Mouse (Mus musculus): Measurements from ENCODE around the gene Fam131a. TPM values are rescaled to one million over a fixed set of nuclear protein-coding genes. Genes with fewer than 3 reads are reported as not detected.

The Fam131a gene
- total RNA-seq, 1 experiment = 1.9 TPM

- TF ChIP-seq MAFK (IDR thresholded peaks at IDR 0.05; ENCODE audit: insufficient read depth, low read depth, low read length) (no peak), ZC3H11A (IDR thresholded peaks at IDR 0.05; ENCODE audit: borderline replicate concordance, low read depth, low read length) (no peak), HCFC1 (IDR thresholded peaks at IDR 0.05; ENCODE audit: borderline replicate concordance, insufficient read depth, low read length) (no peak)
- DNase-seq (ENCODE audit: low read depth, low spot score) = no peak
- H3K4me3 ChIP-seq (ENCODE audit: insufficient read depth in 1 of 2, low read depth in 1 of 2, low read length in 2 of 2, poor library complexity in 1 of 2, severe bottlenecking in 1 of 2) = peak within 1 kb of the TSS; percentile 85 to 87
- no peak within 1 kb of the TSS for H3K27ac ChIP-seq (ENCODE audit: insufficient read depth, low read depth, low read length, poor library complexity, severe bottlenecking)
- in situ Hi-C loops (cut with MboI; ENCODE audit: low sequenced_read_pairs in 2 of 2, unreplicated experiment in 2 of 2) = no loop called here
- H3K4me1 ChIP-seq (ENCODE audit: control insufficient read depth in 2 of 2, insufficient read depth in 2 of 2, low read length in 2 of 2, poor library complexity in 1 of 2) = peaks cover 5 to 16% of the 10 kb centered on the region in 2 experiments; a peak in 2 of 4 replicates
- H3K9me3 ChIP-seq (ENCODE audit: control insufficient read depth, insufficient read depth, low read depth, low read length) = no peaks in the 10 kb centered on the region
- H3K9ac ChIP-seq (ENCODE audit: insufficient read depth, low read depth, low read length, poor library complexity, severe bottlenecking) = no peak within 1 kb of the TSS
- no peaks in the 10 kb centered on the region; the same call in 1 of the 2 replicates for H3K36me3 ChIP-seq (ENCODE audit: control insufficient read depth, insufficient read depth, low read length, poor library complexity, severe bottlenecking)
These were observed 41.0 kb downstream of the Fam131a start, which contains the start of gene Thpo for GRCm38 (mm10) chr16:20733731-20734730. Gene Thpo, minus strand, starts transcription at chr16:20734511.

DNA sequence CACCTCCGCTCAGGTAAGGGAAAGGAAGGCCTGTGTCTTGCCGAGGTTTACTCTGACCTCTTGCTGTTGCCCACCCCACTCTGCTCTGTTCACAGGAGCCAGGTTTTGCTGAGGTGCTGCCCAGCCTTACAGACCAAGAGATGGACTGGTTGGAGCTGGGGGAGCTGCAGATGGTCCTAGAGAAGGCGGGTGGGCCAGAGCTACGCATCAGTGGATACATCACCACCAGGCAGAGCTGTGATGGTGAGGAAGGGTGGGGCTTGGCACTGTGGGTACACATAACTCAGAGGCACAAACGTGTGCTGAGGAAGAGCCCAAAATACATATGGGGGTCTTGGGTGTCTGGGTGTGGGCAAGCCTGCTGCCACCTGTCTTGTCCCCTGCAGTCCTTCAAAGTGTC is 42.6 kb downstream of the Fam131a start:
- Histone ChIP-seq H3K4me1 (ENCODE audit: control insufficient read depth in 2 of 2, insufficient read depth in 2 of 2, low read length in 2 of 2, poor library complexity in 1 of 2) (peaks cover 5 to 7% of the 10 kb centered on the region in 2 experiments; a peak in 1 of 4 replicates), H3K9me3 (ENCODE audit: control insufficient read depth, insufficient read depth, low read depth, low read length) (no peaks in the 10 kb centered on the region), H3K27ac (ENCODE audit: insufficient read depth, low read depth, low read length, poor library complexity, severe bottlenecking) (no peak overlapping the region), H3K9ac (ENCODE audit: insufficient read depth, low read depth, low read length, poor library complexity, severe bottlenecking) (no peak overlapping the region), H3K36me3 (ENCODE audit: control insufficient read depth, insufficient read depth, low read length, poor library complexity, severe bottlenecking) (no peaks in the 10 kb centered on the region; the same call in 1 of the 2 replicates), H3K4me3 (ENCODE audit: insufficient read depth in 1 of 2, low read depth in 1 of 2, low read length in 2 of 2, poor library complexity in 1 of 2, severe bottlenecking in 1 of 2) (no peak overlapping the region)
- TF ChIP-seq CHD2 (IDR thresholded peaks at IDR 0.05; ENCODE audit: low read depth, low read length) (no peak), MAFK (IDR thresholded peaks at IDR 0.05; ENCODE audit: insufficient read depth, low read depth, low read length) (no peak), HCFC1 (IDR thresholded peaks at IDR 0.05; ENCODE audit: borderline replicate concordance, insufficient read depth, low read length) (no peak), ZNF384 (IDR thresholded peaks at IDR 0.05; ENCODE audit: low read depth, low read length) (no peak), ZC3H11A (IDR thresholded peaks at IDR 0.05; ENCODE audit: borderline replicate concordance, low read depth, low read length) (no peak)
- no peak for DNase-seq (ENCODE audit: low read depth, low spot score)
- in situ Hi-C loops (cut with MboI; ENCODE audit: low sequenced_read_pairs in 2 of 2, unreplicated experiment in 2 of 2) = no loop called here

GRCm38 (mm10) chr16:20736168-20736567 is 43.1 kb downstream of the Fam131a start:
- H3K4me3 ChIP-seq (ENCODE audit: insufficient read depth in 1 of 2, low read depth in 1 of 2, low read length in 2 of 2, poor library complexity in 1 of 2, severe bottlenecking in 1 of 2) = no peak overlapping the region
- no peak for DNase-seq (ENCODE audit: low read depth, low spot score)
- no peaks in the 10 kb centered on the region; the same call in 1 of the 2 replicates for H3K36me3 ChIP-seq (ENCODE audit: control insufficient read depth, insufficient read depth, low read length, poor library complexity, severe bottlenecking)
- no peak for TF ChIP-seq MAFK (IDR thresholded peaks at IDR 0.05; ENCODE audit: insufficient read depth, low read depth, low read length)
- no peak for TF ChIP-seq ZC3H11A (IDR thresholded peaks at IDR 0.05; ENCODE audit: borderline replicate concordance, low read depth, low read length)
- TF ChIP-seq ZNF384 (IDR thresholded peaks at IDR 0.05; ENCODE audit: low read depth, low read length) = no peak
- TF ChIP-seq CHD2 (IDR thresholded peaks at IDR 0.05; ENCODE audit: low read depth, low read length) = no peak
- TF ChIP-seq HCFC1 (IDR thresholded peaks at IDR 0.05; ENCODE audit: borderline replicate concordance, insufficient read depth, low read length) = no peak
- no peak overlapping the region for H3K27ac ChIP-seq (ENCODE audit: insufficient read depth, low read depth, low read length, poor library complexity, severe bottlenecking)
- peaks cover 5 to 7% of the 10 kb centered on the region in 2 experiments; a peak in 1 of 4 replicates for H3K4me1 ChIP-seq (ENCODE audit: control insufficient read depth in 2 of 2, insufficient read depth in 2 of 2, low read length in 2 of 2, poor library complexity in 1 of 2)
- no peak overlapping the region for H3K9ac ChIP-seq (ENCODE audit: insufficient read depth, low read depth, low read length, poor library complexity, severe bottlenecking)
- no peaks in the 10 kb centered on the region for H3K9me3 ChIP-seq (ENCODE audit: control insufficient read depth, insufficient read depth, low read depth, low read length)
- in situ Hi-C loops (cut with MboI; ENCODE audit: low sequenced_read_pairs in 2 of 2, unreplicated experiment in 2 of 2) = no loop called here

DNA sequence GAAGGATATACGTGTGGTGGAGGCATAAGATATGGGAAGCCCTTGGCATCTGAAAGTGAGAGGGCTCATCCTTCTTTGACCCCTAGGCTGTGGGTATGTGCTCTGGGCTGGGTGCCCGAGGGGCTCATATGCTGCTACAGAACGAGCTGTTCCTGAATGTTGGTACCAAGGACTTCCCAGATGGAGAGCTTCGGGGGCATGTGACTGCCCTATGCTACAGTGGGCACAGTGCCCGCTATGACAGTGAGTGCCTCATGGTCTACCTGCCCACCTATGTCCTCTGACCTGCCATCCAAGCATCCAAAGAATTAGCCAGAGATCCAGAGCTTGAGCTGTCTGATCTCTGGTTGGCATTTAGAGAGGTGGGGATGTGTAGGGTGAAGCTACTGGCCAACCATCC is 43.8 kb downstream of the Fam131a start:
- TF ChIP-seq CHD2 (IDR thresholded peaks at IDR 0.05; ENCODE audit: low read depth, low read length) (no peak), ZNF384 (IDR thresholded peaks at IDR 0.05; ENCODE audit: low read depth, low read length) (no peak), MAFK (IDR thresholded peaks at IDR 0.05; ENCODE audit: insufficient read depth, low read depth, low read length) (no peak), HCFC1 (IDR thresholded peaks at IDR 0.05; ENCODE audit: borderline replicate concordance, insufficient read depth, low read length) (no peak), ZC3H11A (IDR thresholded peaks at IDR 0.05; ENCODE audit: borderline replicate concordance, low read depth, low read length) (no peak)
- in situ Hi-C loops (cut with MboI; ENCODE audit: low sequenced_read_pairs in 2 of 2, unreplicated experiment in 2 of 2) = no loop called here
- no peak overlapping the region for H3K27ac ChIP-seq (ENCODE audit: insufficient read depth, low read depth, low read length, poor library complexity, severe bottlenecking)
- H3K4me1 ChIP-seq (ENCODE audit: control insufficient read depth in 2 of 2, insufficient read depth in 2 of 2, low read length in 2 of 2, poor library complexity in 1 of 2) = peaks cover 2 to 4% of the 10 kb centered on the region in 2 experiments; a peak in 1 of 4 replicates
- DNase-seq (ENCODE audit: low read depth, low spot score) = no peak
- H3K9me3 ChIP-seq (ENCODE audit: control insufficient read depth, insufficient read depth, low read depth, low read length) = no peaks in the 10 kb centered on the region
- no peak overlapping the region for H3K9ac ChIP-seq (ENCODE audit: insufficient read depth, low read depth, low read length, poor library complexity, severe bottlenecking)
- H3K36me3 ChIP-seq (ENCODE audit: control insufficient read depth, insufficient read depth, low read length, poor library complexity, severe bottlenecking) = no peaks in the 10 kb centered on the region; the same call in 1 of the 2 replicates
- no peak overlapping the region for H3K4me3 ChIP-seq (ENCODE audit: insufficient read depth in 1 of 2, low read depth in 1 of 2, low read length in 2 of 2, poor library complexity in 1 of 2, severe bottlenecking in 1 of 2)
